ENCODE assay signal across 8 mouse cellular contexts in genomic region chr1:165844466-165844951, GRCm38 (mm10). TPM values are rescaled to one million over a fixed set of nuclear protein-coding genes. Genes with fewer than 3 reads are reported as not detected.
DNase-seq lines count a peak whose midpoint lies in the region; ATAC-seq and TF ChIP-seq lines count a peak whose summit lies in the region.

No protein-coding gene starts in this region.

- peak overlapping the region; percentile 52 for H3K9ac ChIP-seq in limb, embryonic 14.5 days (ENCODE audit: low read depth, low read length, severe bottlenecking)

- no peak for DNase-seq in Patski (ENCODE audit: low read depth, low spot score)
- DNase-seq in limb, embryonic 14.5 days (ENCODE audit: low spot score): peak; percentile 48
- peak; percentile 77 to 81 for DNase-seq in natural killer cell, adult 2 months (ENCODE audit: low spot score in 2 of 2)
- DNase-seq in frontal cortex, postnatal 14 days (ENCODE audit: low spot score in 2 of 2): no peak
- DNase-seq in left cerebral cortex, adult 11 months (ENCODE audit: low spot score): no peak

- no peak for ATAC-seq in erythroblast, adult 5-6 weeks (replicated peaks; ENCODE audit: low FRiP score, poor library complexity, severe bottlenecking)
- peak; percentile 49 for ATAC-seq in Patski
- ATAC-seq in granulocyte monocyte progenitor cell, adult 5-6 weeks (replicated peaks; ENCODE audit: poor library complexity, severe bottlenecking): peak; percentile 31
- peak; percentile 49 for ATAC-seq in limb, embryonic 14.5 days (ENCODE audit: low FRiP score, low read depth)

- in situ Hi-C loops in Patski (cut with MboI; ENCODE audit: low pct_unique_long_range_greater_than_20kb): no loop called here

- H3K4me2 ChIP-seq in limb, embryonic 14.5 days (replicated peaks; ENCODE audit: low read depth, low read length, severe bottlenecking): peak overlapping the region; percentile 95

- peaks cover 67% of the 10 kb centered on the region for H3K27me3 ChIP-seq in erythroblast, embryonic 14.5 days (ENCODE audit: control insufficient read depth)
- no peaks in the 10 kb centered on the region for H3K27me3 ChIP-seq in Patski
- H3K27me3 ChIP-seq in limb, embryonic 14.5 days (ENCODE audit: control insufficient read depth, insufficient read depth, low read length): peaks cover 46% of the 10 kb centered on the region

- H3K9me3 ChIP-seq in erythroblast, embryonic 14.5 days (ENCODE audit: control insufficient read depth, low read length): no peaks in the 10 kb centered on the region
- H3K9me3 ChIP-seq in limb, embryonic 14.5 days (ENCODE audit: control insufficient read depth, low read length): no peaks in the 10 kb centered on the region

- no peaks in the 10 kb centered on the region for H3K36me3 ChIP-seq in erythroblast, embryonic 14.5 days (ENCODE audit: control insufficient read depth)
- no peaks in the 10 kb centered on the region for H3K36me3 ChIP-seq in limb, embryonic 14.5 days (ENCODE audit: control insufficient read depth, insufficient read depth, low read length)

- TF ChIP-seq CTCF in Patski (IDR thresholded peaks at IDR 0.05): no peak

- CTCF ChIA-PET in Patski (lab: Charles Lee): no interaction called here

- POLR2A ChIA-PET in Patski (lab: Charles Lee): no interaction called here

- no peak for TF ChIP-seq POLR2A in limb, embryonic 14.5 days (IDR thresholded peaks at IDR 0.05; ENCODE audit: borderline replicate concordance, extremely low read depth, insufficient read depth, insufficient read length)

- under 1% methylated on average over 16 of the region's 20 CpGs for WGBS in limb, embryonic 14.5 days

- peaks cover 20% of the 10 kb centered on the region for H3K4me1 ChIP-seq in erythroblast, embryonic 14.5 days (ENCODE audit: control insufficient read depth)
- peaks cover 13% of the 10 kb centered on the region for H3K4me1 ChIP-seq in limb, embryonic 14.5 days (ENCODE audit: control insufficient read depth, insufficient read depth, low read length)

- H3K27ac ChIP-seq in limb, embryonic 14.5 days (replicated peaks; ENCODE audit: low read depth, low read length): no peak overlapping the region

- H3K4me3 ChIP-seq in erythroblast, embryonic 14.5 days (replicated peaks): peak overlapping the region; percentile 55
- peak overlapping the region; percentile 46 for H3K4me3 ChIP-seq in limb, embryonic 14.5 days (replicated peaks; ENCODE audit: low read length)

RNA-seq across cellular contexts. Expression of gene Cd247, which starts 56.0 kb away (rescaled TPM):
- 0.03 and 0.05 TPM in 2 replicates for polyA plus RNA-seq in erythroblast, embryonic 14.5 days (2012)
- total RNA-seq in erythroblast, adult 5-6 weeks (2015; ENCODE audit: low replicate concordance): 1.0 TPM in 1 of 2 replicates, not detected in the other
- total RNA-seq in erythroblast, adult 5-6 weeks (2017; ENCODE audit: low replicate concordance): 0.68 and 4.2 TPM in 2 replicates
- polyA plus RNA-seq in Patski (2021): 1.6 TPM
- not detected in 2 replicates for total RNA-seq in granulocyte monocyte progenitor cell, adult 5-6 weeks (2014; fragmentation: Nextera tagmentation)
- 0.26 and 0.56 TPM in 2 replicates for total RNA-seq in granulocyte monocyte progenitor cell, adult 5-6 weeks (2017)
- polyA plus RNA-seq in limb, embryonic 14.5 days (2012; rRNA removed): 0.37 and 0.53 TPM in 2 replicates
- 0.41 and 0.87 TPM in 2 replicates for polyA plus RNA-seq in limb, embryonic 14.5 days (2014; fragmentation: Nextera tagmentation; extraction: Ambion mirVana)

Comparison
In these comparisons a context has a peak if more than half of its experiments do, and no peak if none do; other contexts are left out.
1. DNase-seq: peak in limb, embryonic 14.5 days (single experiment) and natural killer cell, adult 2 months (2 of 2); none in Patski (single experiment), frontal cortex, postnatal 14 days (0 of 2) and left cerebral cortex, adult 11 months (single experiment).